Mouse (Mus musculus): ENCODE data around the gene Ctnnb1.

Ctnnb1 gene

GRCm38 (mm10) chr9:120994223-120995155, 65.5 kb downstream of the Ctnnb1 start:
- ATAC-seq (ENCODE audit: insufficient number of reproducible peaks, low FRiP score, low TSS enrichment), result no peak

GRCm38 (mm10) chr9:120998696-120999095, 69.7 kb downstream of the Ctnnb1 start:
- ATAC-seq (ENCODE audit: insufficient number of reproducible peaks, low FRiP score, low TSS enrichment), result no peak

GRCm38 (mm10) chr9:121000641-121001320, 71.8 kb downstream of the Ctnnb1 start:
- ATAC-seq (ENCODE audit: insufficient number of reproducible peaks, low FRiP score, low TSS enrichment), result no peak

- ATAC-seq (ENCODE audit: insufficient number of reproducible peaks, low FRiP score, low TSS enrichment), result no peak
Measured at GRCm38 (mm10) chr9:121001681-121002540, 72.9 kb downstream of the Ctnnb1 start.

GRCm38 (mm10) chr9:121005961-121006360, 76.9 kb downstream of the Ctnnb1 start:
- no peak for ATAC-seq (ENCODE audit: insufficient number of reproducible peaks, low FRiP score, low TSS enrichment)

All from cerebellum, adult (tissue).